Mouse (Mus musculus) left cerebral cortex, postnatal 14 days (tissue): ENCODE measurements around the gene Tubg2. TPM values are rescaled to one million over a fixed set of nuclear protein-coding genes. Genes with fewer than 3 reads are reported as not detected.
"Not testable (repeated sequence)": the region's sequence is repeated elsewhere in the genome, so short reads cannot be mapped to it uniquely, and the experiment has no call there.

ENCODE experiments used
- DNase-seq, 2 experiments: peaks; one replicate each; pipeline ENCODE4 v3.0.0; 2021 to 2022; ENCODE audit warnings: low spot score in 2 of 2, mixed read lengths in 1 of 2
- intact Hi-C: fragments of 180-260 bp; cut with DNase I; formaldehyde crosslinking; loops from one replicate; pipeline ENCODE4 v1.15.1; 2025
- total RNA-seq, 2 experiments: library from RNA; stranded (reverse); gene quantifications; 2 replicates each; pipeline ENCODE4 v1.2.3; 2021

The Tubg2 gene
- total RNA-seq, 2 experiments from 2014 or later = 49.0 to 49.5 TPM

GRCm38 (mm10) chr11:101133037-101133436 lies 22.7 kb upstream of the Tubg2 start:
- no peak for DNase-seq
- intact Hi-C loops = no loop called here

DNA sequence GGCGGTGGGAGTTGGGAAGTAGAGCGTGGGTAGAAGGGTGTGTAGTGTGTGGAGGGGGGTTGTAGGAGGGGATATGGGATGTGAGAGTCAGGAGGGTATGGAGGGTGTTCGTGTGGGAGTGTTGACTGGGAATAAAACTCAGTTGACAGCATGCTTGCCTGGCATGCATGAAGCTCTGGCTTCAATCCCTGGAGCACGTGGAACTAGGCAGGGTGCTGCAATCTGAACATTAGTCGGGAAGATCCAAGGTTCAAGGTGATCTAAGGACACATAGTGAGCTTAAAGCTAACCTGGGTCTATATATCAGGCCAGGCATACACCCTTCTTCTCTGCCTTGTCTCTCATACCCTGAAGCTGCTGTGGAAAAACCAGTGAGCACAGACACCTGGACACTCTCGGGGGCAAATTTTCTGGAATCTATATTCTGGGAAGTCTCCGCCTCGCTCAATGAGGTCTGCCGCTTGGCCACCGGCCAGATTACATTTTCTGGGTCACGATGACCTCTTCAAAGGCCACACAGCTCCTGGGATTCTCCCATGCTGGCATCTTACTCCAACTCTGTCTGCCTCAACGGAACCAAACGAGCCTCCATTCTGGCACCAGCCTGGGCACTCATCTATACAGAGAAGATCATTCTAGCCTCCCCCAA lies 21.4 kb upstream of the Tubg2 start:
- DNase-seq = no peak
- intact Hi-C loops = no loop called here

- intact Hi-C loops = no loop called here
- DNase-seq = no peak
Measured at GRCm38 (mm10) chr11:101137000-101137399, 18.7 kb upstream of the Tubg2 start.

DNA sequence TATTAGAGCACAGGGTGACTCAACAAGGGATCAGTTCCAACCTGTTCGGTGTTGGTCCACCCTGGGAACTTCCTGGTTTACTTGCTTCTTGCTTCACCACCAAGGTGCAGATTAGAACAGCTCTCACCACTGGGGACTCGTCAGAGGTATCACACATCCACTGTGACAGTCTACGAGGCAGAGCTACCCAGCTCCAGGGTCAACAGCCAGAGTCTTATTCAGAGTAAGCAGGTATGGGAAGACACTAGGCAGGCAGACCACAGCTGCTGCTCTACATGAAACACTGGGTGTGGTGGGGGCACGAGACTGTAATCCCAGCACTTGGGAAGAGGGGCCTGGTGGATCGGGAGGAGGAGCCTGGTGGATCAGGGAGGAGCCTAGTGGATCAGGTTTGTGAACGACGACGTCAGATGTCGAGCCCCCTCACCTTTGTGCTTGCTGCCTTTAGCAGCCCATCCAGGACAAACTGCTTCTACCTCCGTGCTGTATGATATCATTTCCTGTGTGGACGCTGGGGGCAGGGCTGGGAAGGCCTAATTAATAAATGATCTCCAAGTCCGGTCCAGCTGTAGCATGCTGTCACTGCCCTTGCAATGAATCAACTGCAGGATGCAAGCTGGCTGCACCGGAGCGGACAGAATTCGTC lies 17.0 kb upstream of the Tubg2 start:
- DNase-seq = no peak
- intact Hi-C loops = no loop called here

DNA sequence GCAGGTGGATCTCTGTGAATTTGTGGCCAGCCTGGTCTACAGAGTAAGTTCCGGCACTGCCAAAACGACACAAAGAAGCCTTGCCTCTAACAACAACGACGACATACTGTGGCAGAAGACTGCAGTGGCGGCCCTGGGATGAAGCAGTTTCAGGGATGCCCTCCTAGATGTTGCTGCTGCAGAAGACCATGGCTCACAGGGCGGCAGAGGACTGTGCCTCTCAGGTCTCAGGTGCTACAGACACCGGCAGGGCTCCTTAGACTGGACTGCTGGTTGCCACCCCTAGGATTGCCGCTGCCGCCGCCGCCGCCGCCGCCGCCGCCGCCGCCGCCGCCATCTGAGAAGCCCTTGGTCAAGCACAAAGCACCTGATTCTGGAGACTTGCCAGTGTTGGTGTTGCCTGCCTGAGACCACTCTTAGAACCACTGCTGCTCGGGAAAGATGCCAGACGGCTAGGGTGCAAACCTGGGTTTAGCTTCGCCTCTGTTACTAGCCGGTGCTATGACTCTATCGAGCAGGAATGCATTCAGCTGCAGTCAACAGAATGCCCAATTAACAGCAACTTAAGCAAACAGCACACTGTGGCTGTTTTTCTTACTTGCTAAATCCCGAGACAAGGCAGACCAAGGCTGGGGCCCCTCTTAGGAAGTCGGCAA lies 15.4 kb upstream of the Tubg2 start:
- intact Hi-C loops = no loop called here
- no peak for DNase-seq

DNA sequence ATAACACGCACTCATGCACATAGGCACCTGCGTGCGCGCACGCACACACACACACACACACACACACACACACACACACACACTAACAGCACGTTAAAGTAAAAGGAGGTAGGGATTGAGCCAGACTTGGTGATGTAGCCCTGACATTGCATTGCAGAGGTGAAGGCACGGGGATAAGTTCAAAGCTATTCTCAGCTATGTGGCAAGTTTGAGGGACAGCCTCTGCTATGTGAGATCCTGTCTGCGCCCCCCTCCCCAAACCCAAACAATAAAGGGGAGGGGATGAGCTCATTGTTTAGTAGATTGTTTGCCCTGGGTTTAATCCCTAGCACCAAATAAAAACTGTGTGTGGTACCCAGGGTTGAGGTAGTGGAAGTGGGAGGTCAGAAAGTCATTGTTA lies 14.6 kb upstream of the Tubg2 start:
- DNase-seq = no peak
- intact Hi-C loops = no loop called here

DNA sequence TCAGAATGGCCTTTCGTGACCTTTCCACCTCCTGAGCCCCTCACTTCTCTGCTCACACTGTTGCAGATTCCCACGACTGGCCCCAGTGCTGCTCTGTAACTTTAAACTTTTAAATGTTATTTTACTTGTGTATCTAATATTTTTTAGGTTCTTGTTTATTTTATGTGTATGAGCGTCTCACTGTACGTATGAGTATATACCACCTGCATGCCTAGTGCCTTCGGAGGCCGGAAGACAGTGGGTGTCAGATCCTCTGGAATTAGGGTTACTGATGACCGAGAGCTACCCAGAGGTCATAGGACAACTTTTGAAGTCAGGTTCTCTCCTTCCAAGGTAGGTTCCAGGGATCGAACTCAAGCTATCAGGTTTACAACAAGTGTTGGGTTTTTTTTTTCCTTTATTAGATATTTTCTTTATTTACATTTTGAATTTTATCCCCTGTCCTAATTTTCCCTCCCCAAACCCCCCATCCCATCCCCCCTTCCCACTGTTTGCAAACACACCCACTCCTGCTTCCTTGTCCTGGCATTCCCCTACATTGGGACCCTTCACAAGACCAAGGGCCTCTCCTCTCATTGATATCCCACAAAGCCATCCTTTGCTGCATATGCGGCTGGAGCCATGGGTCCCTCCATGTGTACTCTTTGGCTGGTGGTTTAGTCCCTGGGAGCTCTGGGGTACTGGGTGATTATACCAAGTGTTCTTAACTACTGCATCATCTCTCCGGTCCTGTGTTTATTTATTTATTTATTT lies 13.3 kb upstream of the Tubg2 start:
- intact Hi-C loops = no loop called here
- DNase-seq = no peak

GRCm38 (mm10) chr11:101143338-101144225 lies 12.1 kb upstream of the Tubg2 start:
- intact Hi-C loops = no loop called here
- no peak for DNase-seq

- intact Hi-C loops = no loop called here
- peak; percentile 42 to 59 for DNase-seq
Measured at GRCm38 (mm10) chr11:101146377-101146776, 9.3 kb upstream of the Tubg2 start.

GRCm38 (mm10) chr11:101148751-101149150 lies 7.0 kb upstream of the Tubg2 start:
- intact Hi-C loops = no loop called here
- no peak for DNase-seq

GRCm38 (mm10) chr11:101149178-101150105 lies 6.3 kb upstream of the Tubg2 start:
- intact Hi-C loops = no loop called here
- DNase-seq = no peak

DNA sequence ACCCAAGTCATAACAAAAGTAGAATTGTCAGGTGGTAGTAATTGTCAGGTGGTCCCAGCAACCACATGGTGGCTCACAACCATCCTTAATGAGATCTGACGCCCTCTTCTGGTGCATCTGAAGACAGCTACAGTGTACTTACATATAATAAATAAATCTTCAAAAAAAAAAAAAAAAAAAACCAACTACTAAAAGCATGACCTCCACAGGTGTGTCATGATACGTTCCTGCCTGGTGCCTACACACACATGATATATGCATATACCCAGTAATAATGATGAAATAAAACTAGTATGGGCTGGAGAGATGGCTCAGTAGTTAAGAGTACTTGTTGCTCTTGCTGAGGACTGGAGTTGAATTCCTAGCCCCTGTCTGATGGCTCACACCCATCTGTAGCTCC lies 4.6 kb upstream of the Tubg2 start:
- no peak for DNase-seq
- intact Hi-C loops = no loop called here

GRCm38 (mm10) chr11:101152825-101153224 lies 2.9 kb upstream of the Tubg2 start:
- intact Hi-C loops = no loop called here
- no peak for DNase-seq

GRCm38 (mm10) chr11:101154648-101155047 lies 1.1 kb upstream of the Tubg2 start:
- DNase-seq = no peak

DNA sequence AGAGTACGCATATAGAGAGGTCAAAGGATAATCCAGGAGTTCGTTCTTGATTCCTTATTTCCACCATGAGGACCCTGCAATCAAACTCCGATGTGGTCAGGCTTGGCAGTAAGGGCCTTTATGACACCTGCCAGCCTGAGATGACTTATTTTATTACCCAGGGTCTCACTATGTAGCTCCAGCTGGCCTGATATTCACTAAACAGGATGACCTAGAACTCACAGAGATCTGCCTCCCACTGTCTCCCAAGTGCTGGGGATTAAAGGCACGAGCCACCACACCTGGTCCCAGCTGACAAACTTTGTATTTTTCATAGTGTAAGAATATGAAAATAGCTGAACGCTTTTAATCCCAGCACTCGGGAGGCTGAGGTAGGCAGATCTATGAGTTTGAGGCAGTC lies 556 bp upstream of the Tubg2 start:
- DNase-seq = no peak
- intact Hi-C loops = no loop called here

More at GRCm38 (mm10) chr11:101154648-101155047, 1.1 kb upstream of the Tubg2 start:
- intact Hi-C loops = no loop called here

DNA sequence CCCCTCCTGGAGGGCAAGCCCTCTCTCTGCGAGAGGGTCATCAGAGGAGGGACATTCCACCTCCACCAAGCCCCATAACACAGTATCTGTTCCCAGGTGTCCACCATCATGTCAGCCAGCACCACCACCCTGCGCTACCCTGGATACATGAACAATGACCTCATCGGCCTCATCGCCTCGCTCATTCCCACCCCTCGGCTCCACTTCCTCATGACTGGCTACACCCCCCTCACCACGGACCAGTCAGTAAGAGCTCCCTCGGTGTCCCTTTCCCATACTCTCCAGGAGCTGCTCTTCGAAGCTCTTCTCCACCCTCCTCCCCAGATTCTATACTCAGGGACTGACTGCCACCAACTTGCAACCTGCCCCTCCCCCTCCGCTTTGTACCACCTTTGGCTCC lies 4.4 kb downstream of the Tubg2 start:
- DNase-seq, intact Hi-C loops: not testable (repeated sequence)

DNA sequence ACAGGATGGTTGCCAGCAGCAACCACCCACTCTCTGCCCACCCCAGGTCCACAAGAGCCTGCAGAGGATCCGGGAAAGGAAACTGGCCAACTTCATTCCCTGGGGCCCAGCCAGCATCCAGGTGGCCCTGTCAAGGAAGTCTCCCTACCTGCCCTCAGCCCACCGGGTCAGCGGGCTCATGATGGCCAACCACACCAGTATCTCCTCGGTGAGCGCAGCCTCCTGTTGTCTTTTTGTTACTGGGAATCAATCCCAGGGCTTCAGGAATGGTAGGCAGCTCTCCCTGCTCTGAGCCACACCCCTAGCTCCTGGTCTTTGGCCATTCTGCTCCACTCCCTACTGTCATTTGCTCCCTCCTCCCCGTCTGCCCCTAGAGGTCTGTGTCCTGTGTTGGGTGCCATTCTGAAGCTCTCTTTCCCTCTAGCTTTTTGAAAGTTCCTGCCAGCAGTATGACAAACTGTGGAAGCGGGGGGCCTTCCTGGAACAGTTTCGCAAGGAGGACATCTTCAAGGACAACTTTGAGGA lies 5.3 kb downstream of the Tubg2 start:
- intact Hi-C loops, DNase-seq: not testable (repeated sequence)

GRCm38 (mm10) chr11:101161551-101161950 lies 5.8 kb downstream of the Tubg2 start:
- intact Hi-C loops = no loop called here
- no peak for DNase-seq
